Mouse (Mus musculus): Measurements from ENCODE around the gene Dclre1a. TPM values are rescaled to one million over a fixed set of nuclear protein-coding genes. Genes with fewer than 3 reads are reported as not detected.
"Not testable (repeated sequence)": the region's sequence is repeated elsewhere in the genome, so short reads cannot be mapped to it uniquely, and the experiment has no call there.

The Dclre1a gene
- total and polyA plus RNA-seq, 2 experiments: 3.3 to 13.5 TPM

DNA sequence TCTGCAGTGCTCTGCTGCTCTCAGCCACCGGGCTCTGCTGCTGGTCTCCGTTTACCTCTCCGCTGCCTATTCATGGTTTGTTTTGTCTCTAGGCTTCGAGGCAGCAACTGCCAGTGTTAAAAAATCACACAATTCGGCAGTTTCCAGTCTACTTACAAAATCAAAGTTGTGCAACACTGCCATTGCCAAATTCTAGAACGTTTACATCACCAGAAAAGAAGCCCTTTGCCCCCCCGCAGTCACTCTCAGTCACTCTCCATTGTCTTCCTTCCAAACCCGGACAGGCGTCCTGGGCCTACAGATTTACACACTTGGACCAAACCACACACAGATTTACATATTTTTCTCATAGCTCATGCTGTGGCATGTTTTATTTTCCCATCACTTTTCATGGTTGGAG lies 13.0 kb downstream of the Dclre1a start:
- Histone ChIP-seq H3K27ac (replicated peaks; ENCODE audit: insufficient read depth, low read depth, low read length) (peak overlapping the region; percentile 45), H3K36me3 (ENCODE audit: control insufficient read depth, insufficient read depth, low read length) (peaks cover 8% of the 10 kb centered on the region; the same call in 1 of the 2 replicates)

DNA sequence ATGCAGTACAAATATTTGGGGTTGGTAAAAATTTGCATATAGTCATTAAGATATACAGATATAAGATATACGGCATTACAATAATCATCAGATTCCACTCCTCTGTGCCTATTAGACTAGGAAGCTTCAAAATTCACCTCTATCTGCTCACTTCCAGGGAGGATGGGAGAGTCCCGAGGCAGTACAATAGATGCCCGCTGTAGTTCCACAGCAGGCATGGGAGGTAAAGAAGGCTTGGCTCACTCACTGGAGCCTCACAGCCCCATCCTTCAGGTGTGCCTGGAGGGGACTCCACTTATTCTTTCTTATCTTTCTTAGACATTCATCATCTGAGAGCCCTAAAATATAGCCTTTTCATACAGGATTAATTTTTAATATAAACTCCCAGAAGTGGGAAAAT lies 13.7 kb downstream of the Dclre1a start:
- no peak for DNase-seq (ENCODE audit: extremely low read depth, low read depth, low spot score)
- no peak for TF ChIP-seq POLR2A (IDR thresholded peaks at IDR 0.05; ENCODE audit: extremely low read depth, insufficient read depth, low read length)
- no peak for TF ChIP-seq CTCF (IDR thresholded peaks at IDR 0.05; ENCODE audit: low read depth, low read length)
- no peaks in the 10 kb centered on the region for H3K27me3 ChIP-seq (ENCODE audit: control insufficient read depth, insufficient read depth, low read length)
- H3K79me2 ChIP-seq (ENCODE audit: control insufficient read depth, insufficient read depth, low read length): no peaks in the 10 kb centered on the region
- H3K4me3 ChIP-seq (ENCODE audit: insufficient read depth, low read depth, low read length): no peak overlapping the region
- peaks cover 20% of the 10 kb centered on the region for H3K4me1 ChIP-seq (ENCODE audit: control insufficient read depth, insufficient read depth, low read length)
- 77% methylated on average over 3 of the region's 3 CpGs for WGBS
- no peak overlapping the region for H3K9ac ChIP-seq (ENCODE audit: low read depth, low read length)
- peaks cover 7% of the 10 kb centered on the region; the same call in 1 of the 2 replicates for H3K36me3 ChIP-seq (ENCODE audit: control insufficient read depth, insufficient read depth, low read length)
- H3K27ac ChIP-seq (replicated peaks; ENCODE audit: insufficient read depth, low read depth, low read length): no peak overlapping the region

More for the DNA sequence above, 13.0 kb downstream of the Dclre1a start:
- WGBS: 20% methylated on average over 9 of the region's 9 CpGs
- H3K4me3 ChIP-seq (ENCODE audit: insufficient read depth, low read depth, low read length): no peak overlapping the region
- peak overlapping the region; percentile 18 for H3K9ac ChIP-seq (ENCODE audit: low read depth, low read length)
- no peaks in the 10 kb centered on the region for H3K79me2 ChIP-seq (ENCODE audit: control insufficient read depth, insufficient read depth, low read length)
- H3K4me1 ChIP-seq (ENCODE audit: control insufficient read depth, insufficient read depth, low read length): peaks cover 20% of the 10 kb centered on the region
- H3K27me3 ChIP-seq (ENCODE audit: control insufficient read depth, insufficient read depth, low read length): no peaks in the 10 kb centered on the region
- no peak for TF ChIP-seq CTCF (IDR thresholded peaks at IDR 0.05; ENCODE audit: low read depth, low read length)
- no peak for TF ChIP-seq POLR2A (IDR thresholded peaks at IDR 0.05; ENCODE audit: extremely low read depth, insufficient read depth, low read length)
- peak; percentile 96 for DNase-seq (ENCODE audit: extremely low read depth, low read depth, low spot score)

DNA sequence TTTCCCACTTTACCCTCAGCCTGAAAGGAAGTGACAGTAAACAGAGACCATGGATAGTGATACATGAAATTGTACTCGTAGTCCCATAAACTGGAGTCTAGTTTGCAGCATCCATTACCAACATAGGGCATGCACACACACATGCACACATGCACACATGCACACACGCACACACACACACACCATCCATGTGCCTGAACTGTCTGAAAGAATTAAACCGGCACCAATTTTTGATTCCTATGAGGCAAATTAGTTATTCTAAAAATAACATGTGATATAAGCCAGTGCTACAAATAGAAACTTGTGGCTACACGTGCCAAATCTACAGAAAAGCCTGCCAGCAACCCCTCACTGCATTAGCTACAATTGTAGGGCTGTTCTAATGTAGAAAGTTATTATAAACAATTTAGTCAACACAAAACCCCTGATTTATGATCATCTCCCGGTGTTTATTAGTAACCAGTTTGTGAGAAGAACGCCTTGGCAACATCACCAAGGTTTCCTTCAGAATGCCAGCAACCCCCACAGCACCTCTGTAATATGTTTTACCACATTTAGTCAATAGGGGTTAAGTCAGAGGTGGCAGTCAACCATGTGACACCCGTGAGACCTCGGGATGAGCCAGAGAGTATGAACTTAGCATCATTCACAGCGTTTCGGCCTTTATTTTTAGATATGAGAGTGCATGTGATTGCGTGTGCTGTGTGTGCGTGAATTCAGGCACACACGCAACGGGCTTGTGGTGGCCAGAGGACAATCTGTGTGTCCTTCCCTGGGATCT lies 14.5 kb downstream of the Dclre1a start:
- DNase-seq (ENCODE audit: extremely low read depth, low read depth, low spot score): peak; percentile 76
- 38% methylated on average over 14 of the region's 14 CpGs for WGBS
- Histone ChIP-seq H3K36me3 (ENCODE audit: control insufficient read depth, insufficient read depth, low read length) (peaks cover 3% of the 10 kb centered on the region; the same call in 1 of the 2 replicates), H3K27me3 (ENCODE audit: control insufficient read depth, insufficient read depth, low read length) (no peaks in the 10 kb centered on the region), H3K9ac (ENCODE audit: low read depth, low read length) (no peak overlapping the region), H3K4me3 (ENCODE audit: insufficient read depth, low read depth, low read length) (no peak overlapping the region), H3K79me2 (ENCODE audit: control insufficient read depth, insufficient read depth, low read length) (no peaks in the 10 kb centered on the region), H3K27ac (replicated peaks; ENCODE audit: insufficient read depth, low read depth, low read length) (no peak overlapping the region; the same call in 1 of the 2 replicates), H3K4me1 (ENCODE audit: control insufficient read depth, insufficient read depth, low read length) (peaks cover 20% of the 10 kb centered on the region)
- TF ChIP-seq POLR2A (IDR thresholded peaks at IDR 0.05; ENCODE audit: extremely low read depth, insufficient read depth, low read length) (no peak), CTCF (IDR thresholded peaks at IDR 0.05; ENCODE audit: low read depth, low read length) (no peak)

DNA sequence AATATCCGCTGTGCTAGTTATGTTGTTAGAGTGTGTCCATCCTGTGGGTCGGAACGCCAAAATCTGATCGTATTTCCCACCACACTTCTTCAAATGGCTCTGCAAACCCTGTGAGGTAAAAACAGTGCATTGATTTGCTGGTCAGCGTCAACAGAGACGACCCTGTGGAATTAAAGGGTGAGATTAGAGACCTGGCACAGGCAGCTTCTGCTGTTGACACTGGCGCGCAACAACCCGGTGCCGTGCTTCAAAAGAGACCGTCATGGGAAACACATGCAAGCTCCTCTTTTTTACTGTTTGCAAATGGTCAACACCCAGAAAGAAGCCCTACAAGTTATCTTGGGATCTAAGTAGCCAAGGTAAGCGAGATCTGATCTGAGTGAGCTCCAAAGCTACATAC lies 16.8 kb downstream of the Dclre1a start:
- H3K79me2 ChIP-seq (ENCODE audit: control insufficient read depth, insufficient read depth, low read length): no peaks in the 10 kb centered on the region
- no peak overlapping the region for H3K9ac ChIP-seq (ENCODE audit: low read depth, low read length)
- WGBS: 15% methylated on average over 12 of the region's 12 CpGs
- H3K36me3 ChIP-seq (ENCODE audit: control insufficient read depth, insufficient read depth, low read length): no peaks in the 10 kb centered on the region
- peak; percentile 92 for DNase-seq (ENCODE audit: extremely low read depth, low read depth, low spot score)
- TF ChIP-seq POLR2A (IDR thresholded peaks at IDR 0.05; ENCODE audit: extremely low read depth, insufficient read depth, low read length) (no peak), CTCF (IDR thresholded peaks at IDR 0.05; ENCODE audit: low read depth, low read length) (no peak)
- H3K4me3 ChIP-seq (ENCODE audit: insufficient read depth, low read depth, low read length): no peak overlapping the region
- H3K4me1 ChIP-seq (ENCODE audit: control insufficient read depth, insufficient read depth, low read length): peaks cover 20% of the 10 kb centered on the region
- H3K27me3 ChIP-seq (ENCODE audit: control insufficient read depth, insufficient read depth, low read length): no peaks in the 10 kb centered on the region
- peak overlapping the region; percentile 76 for H3K27ac ChIP-seq (replicated peaks; ENCODE audit: insufficient read depth, low read depth, low read length)

DNA sequence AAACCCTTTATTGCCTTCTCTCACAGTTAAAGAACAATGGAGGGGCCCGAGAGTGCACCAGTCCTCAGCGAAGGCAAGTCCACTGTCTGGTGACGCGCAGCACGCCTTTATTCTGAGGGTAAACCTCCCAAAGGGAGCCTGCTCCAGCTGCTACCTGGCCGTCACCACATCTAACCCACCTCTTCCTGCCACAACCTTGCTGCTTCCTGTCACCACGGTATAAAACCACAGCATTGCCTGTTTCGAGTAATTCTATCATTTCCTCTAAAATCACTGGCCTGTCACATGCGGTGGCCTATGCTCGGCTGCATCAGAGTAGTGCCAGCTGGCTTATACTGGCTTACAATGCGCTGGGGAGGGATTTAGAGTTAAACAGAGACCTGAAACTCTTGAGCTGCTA lies 17.5 kb downstream of the Dclre1a start:
- DNase-seq (ENCODE audit: extremely low read depth, low read depth, low spot score); H3K36me3 ChIP-seq (ENCODE audit: control insufficient read depth, insufficient read depth, low read length): not testable (repeated sequence)
- no CpG with 5 or more reads among the region's 11 CpGs for WGBS

DNA sequence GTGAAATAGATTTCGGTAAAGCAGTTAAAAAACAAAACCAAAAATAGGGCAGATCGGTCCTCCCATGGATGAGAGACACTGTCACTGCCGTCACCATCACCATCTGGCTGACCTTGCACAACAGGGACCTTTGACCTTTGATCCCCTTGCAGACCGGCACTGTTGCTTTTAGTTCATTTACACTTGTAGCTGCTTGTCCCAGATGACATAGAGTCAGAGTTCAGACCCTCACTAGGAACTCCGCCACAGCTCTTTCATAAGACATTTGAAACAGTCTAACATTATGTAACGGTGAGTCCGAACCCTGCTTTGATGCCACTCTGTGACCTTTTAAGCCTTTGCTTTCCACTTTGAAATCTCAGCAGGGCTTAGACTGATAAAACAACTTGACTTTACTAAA lies 28.6 kb downstream of the Dclre1a start:
- not testable (repeated sequence) for H3K27me3 ChIP-seq (ENCODE audit: control insufficient read depth, insufficient read depth, low read length); H3K4me3 ChIP-seq (ENCODE audit: insufficient read depth, low read depth, low read length); H3K9ac ChIP-seq (ENCODE audit: low read depth, low read length); H3K36me3 ChIP-seq (ENCODE audit: control insufficient read depth, insufficient read depth, low read length); DNase-seq (ENCODE audit: extremely low read depth, low read depth, low spot score); H3K27ac ChIP-seq (replicated peaks; ENCODE audit: insufficient read depth, low read depth, low read length); H3K4me1 ChIP-seq (ENCODE audit: control insufficient read depth, insufficient read depth, low read length); H3K79me2 ChIP-seq (ENCODE audit: control insufficient read depth, insufficient read depth, low read length)
- WGBS: no CpG with 5 or more reads among the region's 7 CpGs

More for the DNA sequence above, 17.5 kb downstream of the Dclre1a start:
- H3K4me3 ChIP-seq (ENCODE audit: insufficient read depth, low read depth, low read length); H3K27me3 ChIP-seq (ENCODE audit: control insufficient read depth, insufficient read depth, low read length); H3K79me2 ChIP-seq (ENCODE audit: control insufficient read depth, insufficient read depth, low read length); H3K9ac ChIP-seq (ENCODE audit: low read depth, low read length); H3K27ac ChIP-seq (replicated peaks; ENCODE audit: insufficient read depth, low read depth, low read length): not testable (repeated sequence)
- H3K4me1 ChIP-seq (ENCODE audit: control insufficient read depth, insufficient read depth, low read length): peaks cover 18% of the 10 kb centered on the region

DNA sequence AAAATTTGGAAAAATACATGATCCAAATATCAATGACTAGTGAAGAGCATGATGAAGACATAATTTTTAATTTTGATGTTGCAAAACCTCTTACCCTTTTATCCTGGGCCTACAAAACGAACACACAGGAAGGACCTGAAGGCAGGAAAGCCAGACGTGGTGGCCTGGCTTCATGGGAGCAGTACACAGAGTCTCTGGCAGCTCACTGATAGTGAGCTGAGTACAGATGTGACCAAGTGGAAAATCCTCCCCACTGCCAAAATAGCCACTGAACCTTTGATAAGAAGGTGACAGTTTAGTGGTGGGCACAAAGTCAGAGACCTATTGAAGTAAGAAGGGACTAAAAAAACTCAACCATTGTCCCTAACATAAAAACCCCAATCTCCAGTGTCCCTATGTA lies 34.5 kb downstream of the Dclre1a start:
- not testable (repeated sequence) for H3K79me2 ChIP-seq (ENCODE audit: control insufficient read depth, insufficient read depth, low read length); H3K27ac ChIP-seq (replicated peaks; ENCODE audit: insufficient read depth, low read depth, low read length); H3K27me3 ChIP-seq (ENCODE audit: control insufficient read depth, insufficient read depth, low read length); H3K36me3 ChIP-seq (ENCODE audit: control insufficient read depth, insufficient read depth, low read length); H3K9ac ChIP-seq (ENCODE audit: low read depth, low read length); H3K4me1 ChIP-seq (ENCODE audit: control insufficient read depth, insufficient read depth, low read length); H3K4me3 ChIP-seq (ENCODE audit: insufficient read depth, low read depth, low read length); DNase-seq (ENCODE audit: extremely low read depth, low read depth, low spot score)
- no CpG with 5 or more reads among the region's 2 CpGs for WGBS

DNA sequence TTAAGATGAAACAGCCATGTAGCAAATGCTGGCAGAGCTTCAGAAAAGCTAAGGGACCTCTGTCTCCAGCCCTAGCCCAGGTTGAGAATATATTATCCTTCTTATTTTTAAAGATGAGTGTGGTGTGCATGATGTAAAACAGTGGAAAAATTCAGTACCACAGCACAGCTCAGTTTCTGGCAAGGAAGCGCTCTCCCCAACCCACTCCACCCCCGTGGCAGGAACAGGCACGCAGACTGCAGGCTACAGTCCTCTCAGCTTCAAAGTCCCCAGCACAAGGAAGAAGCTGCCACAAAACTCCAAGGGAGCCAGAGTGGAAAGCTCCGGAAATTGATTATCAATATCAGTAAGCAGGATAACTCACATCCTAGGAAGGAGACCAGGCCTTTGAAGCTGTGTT lies 36.8 kb downstream of the Dclre1a start:
- DNase-seq (ENCODE audit: extremely low read depth, low read depth, low spot score); H3K27ac ChIP-seq (replicated peaks; ENCODE audit: insufficient read depth, low read depth, low read length); H3K9ac ChIP-seq (ENCODE audit: low read depth, low read length); H3K4me1 ChIP-seq (ENCODE audit: control insufficient read depth, insufficient read depth, low read length); H3K36me3 ChIP-seq (ENCODE audit: control insufficient read depth, insufficient read depth, low read length); H3K4me3 ChIP-seq (ENCODE audit: insufficient read depth, low read depth, low read length); H3K27me3 ChIP-seq (ENCODE audit: control insufficient read depth, insufficient read depth, low read length); H3K79me2 ChIP-seq (ENCODE audit: control insufficient read depth, insufficient read depth, low read length): not testable (repeated sequence)
- no CpG with 5 or more reads among the region's 4 CpGs for WGBS
